22 mouse cellular contexts compared by ENCODE assay signal in genomic region chr7:67232504-67232903, GRCm38 (mm10). TPM values are rescaled to one million over a fixed set of nuclear protein-coding genes. Genes with fewer than 3 reads are reported as not detected.
DNase-seq lines count a peak whose midpoint lies in the region; ATAC-seq and TF ChIP-seq lines count a peak whose summit lies in the region.
"Had no signal": no experiment of that assay in that cellular context is flagged by ENCODE, and none has a peak within 500 bp of the region (broad histone marks: within the 10 kb centered on the region; RNA-seq: fewer than 3 reads in every experiment).

No protein-coding gene starts in this region.

- H3K4me2 ChIP-seq in heart, embryonic 15.5 days, result no peak overlapping the region
- no peak overlapping the region for H3K4me2 ChIP-seq in heart, embryonic 12.5 days
- no peak overlapping the region for H3K4me2 ChIP-seq in intestine, embryonic 14.5 days (ENCODE audit: low read length)
- H3K4me2 ChIP-seq in intestine, embryonic 15.5 days (replicated peaks), result no peak overlapping the region
- no peak overlapping the region for H3K4me2 ChIP-seq in myocyte (ENCODE audit: low read depth)
- H3K4me2 ChIP-seq: forebrain, embryonic 13.5 days; hindbrain, embryonic 13.5 days had no signal

- 93% methylated on average over 14 of the region's 14 CpGs for WGBS in heart, embryonic 10.5 days
- 86% methylated on average over 14 of the region's 14 CpGs for WGBS in heart, embryonic 15.5 days
- WGBS in heart, embryonic 12.5 days, result 91% methylated on average over 14 of the region's 14 CpGs
- WGBS in intestine, embryonic 14.5 days, result 91% methylated on average over 14 of the region's 14 CpGs
- WGBS in intestine, embryonic 15.5 days, result 90% methylated on average over 14 of the region's 14 CpGs

- ATAC-seq in heart, embryonic 15.5 days (replicated peaks; ENCODE audit: insufficient number of reproducible peaks, insufficient read depth, low FRiP score, low read depth), result no peak
- ATAC-seq in heart, embryonic 12.5 days (ENCODE audit: insufficient number of reproducible peaks, low FRiP score), result no peak
- no peak for ATAC-seq in intestine, embryonic 14.5 days (replicated peaks; ENCODE audit: low FRiP score, low TSS enrichment, low read depth)
- ATAC-seq in intestine, embryonic 15.5 days, result no peak
- ATAC-seq: CD4-positive, CD25-positive, alpha-beta regulatory T cell, adult 4 months; forebrain, embryonic 13.5 days; forebrain, postnatal 0 days; hindbrain, postnatal 0 days; intestine, embryonic 16.5 days had no signal

- DNase-seq in heart, adult 11 months, result peak; percentile 78
- DNase-seq in heart, embryonic 10.5 days (ENCODE audit: low spot score), result no peak
- peak; percentile 34 for DNase-seq in intestine, embryonic 14.5 days (ENCODE audit: low spot score)
- DNase-seq in left cerebral cortex, adult 9 months (ENCODE audit: low spot score in 2 of 2), result no peak
- DNase-seq: adrenal gland, adult 8-10 months; adrenal gland, postnatal 36 days; B cell, adult 2 months; cerebellum, adult 2 months; cerebellum, postnatal 10 days; forebrain, postnatal 0 days; gastrocnemius, postnatal 14 days had no signal

- no peak overlapping the region for H3ac ChIP-seq in myocyte (ENCODE audit: control insufficient read depth, insufficient read length)

- H3K79me2 ChIP-seq in myocyte (ENCODE audit: control insufficient read depth, insufficient read depth), result no peaks in the 10 kb centered on the region

- H3K36me3 ChIP-seq in heart, embryonic 10.5 days, result peaks cover 50% of the 10 kb centered on the region
- peaks cover 38% of the 10 kb centered on the region for H3K36me3 ChIP-seq in heart, embryonic 15.5 days
- H3K36me3 ChIP-seq in heart, embryonic 12.5 days, result peaks cover 42% of the 10 kb centered on the region
- peaks cover 54% of the 10 kb centered on the region for H3K36me3 ChIP-seq in intestine, embryonic 14.5 days (ENCODE audit: control insufficient read depth, insufficient read depth, low read length)
- H3K36me3 ChIP-seq in intestine, embryonic 15.5 days, result 0 out of 2 replicates have a peak, but pooled peaks cover 2% of the 10 kb centered on the region
- H3K36me3 ChIP-seq in myocyte (ENCODE audit: control insufficient read depth, insufficient read depth), result peaks cover 49% of the 10 kb centered on the region

- H3K27me3 ChIP-seq in heart, embryonic 10.5 days (ENCODE audit: insufficient read depth, poor library complexity, severe bottlenecking), result no peaks in the 10 kb centered on the region
- H3K27me3 ChIP-seq in heart, embryonic 15.5 days, result no peaks in the 10 kb centered on the region
- H3K27me3 ChIP-seq in heart, embryonic 12.5 days (replicated peaks), result no peaks in the 10 kb centered on the region
- no peaks in the 10 kb centered on the region for H3K27me3 ChIP-seq in intestine, embryonic 14.5 days (replicated peaks; ENCODE audit: control insufficient read depth, insufficient read depth, low read length)
- no peaks in the 10 kb centered on the region for H3K27me3 ChIP-seq in intestine, embryonic 15.5 days (replicated peaks)
- no peaks in the 10 kb centered on the region for H3K27me3 ChIP-seq in myocyte (ENCODE audit: control insufficient read depth, insufficient read depth, insufficient read length)
- H3K27me3 ChIP-seq: forebrain, embryonic 13.5 days; hindbrain, embryonic 13.5 days had no signal

- peaks cover 21% of the 10 kb centered on the region for H3K4me1 ChIP-seq in heart, embryonic 10.5 days
- peaks cover 50% of the 10 kb centered on the region for H3K4me1 ChIP-seq in heart, embryonic 15.5 days (replicated peaks)
- peaks cover 37% of the 10 kb centered on the region for H3K4me1 ChIP-seq in heart, embryonic 12.5 days (replicated peaks)
- no peaks in the 10 kb centered on the region for H3K4me1 ChIP-seq in intestine, embryonic 14.5 days (replicated peaks; ENCODE audit: control insufficient read depth, insufficient read depth, low read length)
- H3K4me1 ChIP-seq in intestine, embryonic 15.5 days (replicated peaks), result no peaks in the 10 kb centered on the region
- H3K4me1 ChIP-seq: embryonic facial prominence, embryonic 10.5 days; hindbrain, embryonic 13.5 days had no signal

- H3K27ac ChIP-seq in heart, embryonic 10.5 days, result no peak overlapping the region
- peak overlapping the region; percentile 96; the same call in 1 of the 2 replicates for H3K27ac ChIP-seq in heart, embryonic 15.5 days
- no peak overlapping the region for H3K27ac ChIP-seq in heart, embryonic 12.5 days (ENCODE audit: poor library complexity, severe bottlenecking)
- no peak overlapping the region for H3K27ac ChIP-seq in intestine, embryonic 14.5 days (ENCODE audit: low read depth)
- no peak overlapping the region for H3K27ac ChIP-seq in intestine, embryonic 15.5 days
- H3K27ac ChIP-seq: embryonic facial prominence, embryonic 10.5 days; forebrain, embryonic 13.5 days; hindbrain, embryonic 13.5 days; hindbrain, postnatal 0 days had no signal

- no peak overlapping the region for H3K9ac ChIP-seq in heart, embryonic 15.5 days
- no peak overlapping the region for H3K9ac ChIP-seq in heart, embryonic 12.5 days
- H3K9ac ChIP-seq in intestine, embryonic 14.5 days (ENCODE audit: low read length), result no peak overlapping the region
- H3K9ac ChIP-seq in intestine, embryonic 15.5 days, result no peak overlapping the region
- H3K9ac ChIP-seq: forebrain, embryonic 13.5 days; forebrain, postnatal 0 days; hindbrain, embryonic 13.5 days had no signal

- no peaks in the 10 kb centered on the region for H3K9me3 ChIP-seq in heart, embryonic 10.5 days
- no peaks in the 10 kb centered on the region for H3K9me3 ChIP-seq in heart, embryonic 15.5 days (replicated peaks)
- H3K9me3 ChIP-seq in heart, embryonic 12.5 days (replicated peaks), result no peaks in the 10 kb centered on the region
- H3K9me3 ChIP-seq in intestine, embryonic 14.5 days (ENCODE audit: control insufficient read depth, low read length), result no peaks in the 10 kb centered on the region
- no peaks in the 10 kb centered on the region for H3K9me3 ChIP-seq in intestine, embryonic 15.5 days
- H3K9me3 ChIP-seq: embryonic facial prominence, embryonic 10.5 days; forebrain, embryonic 13.5 days; G1E; hindbrain, embryonic 13.5 days had no signal

- peak; percentile 31 for TF ChIP-seq POLR2A in myocyte (IDR thresholded peaks at IDR 0.05; ENCODE audit: insufficient read length, low read depth)

- no peak overlapping the region for H3K4me3 ChIP-seq in heart, embryonic 10.5 days
- H3K4me3 ChIP-seq in heart, embryonic 15.5 days, result no peak overlapping the region
- no peak overlapping the region for H3K4me3 ChIP-seq in heart, embryonic 12.5 days
- H3K4me3 ChIP-seq in intestine, embryonic 14.5 days (ENCODE audit: low read depth, low read length), result no peak overlapping the region
- no peak overlapping the region for H3K4me3 ChIP-seq in intestine, embryonic 15.5 days (replicated peaks)
- no peak overlapping the region for H3K4me3 ChIP-seq in myocyte
- H3K4me3 ChIP-seq: embryonic facial prominence, embryonic 10.5 days; forebrain, embryonic 13.5 days; hindbrain, embryonic 13.5 days had no signal

TF ChIP-seq in myocyte, 11 proteins besides CTCF, POLR2A, EP300 and RAD21:
- TF ChIP-seq POLR2AphosphoS2 (IDR thresholded peaks at IDR 0.05; ENCODE audit: insufficient read length, low read depth), result peak; percentile 55
- TF ChIP-seq REST (IDR thresholded peaks at IDR 0.05; ENCODE audit: insufficient read depth, insufficient read length), result no peak

RNA-seq across cellular contexts. Expression of gene Lysmd4, which starts 10.2 kb away (rescaled TPM):
- 8.5 and 12.4 TPM in 2 replicates for polyA plus RNA-seq in heart, embryonic 10.5 days (2016; fragmentation: Nextera tagmentation; extraction: Ambion mirVana)
- 14.2 and 16.8 TPM in 2 replicates for polyA plus RNA-seq in heart, embryonic 15.5 days (2015; fragmentation: Nextera tagmentation; extraction: Ambion mirVana)
- polyA plus RNA-seq in heart, embryonic 12.5 days (2016; fragmentation: Nextera tagmentation; extraction: Ambion mirVana), result 13.9 and 14.9 TPM in 2 replicates
- 10.6 and 12.2 TPM in 2 replicates for polyA plus RNA-seq in intestine, embryonic 14.5 days (2014; fragmentation: Nextera tagmentation; extraction: Ambion mirVana)
- polyA plus RNA-seq in intestine, embryonic 15.5 days (2015; fragmentation: Nextera tagmentation; extraction: Ambion mirVana), result 11.1 and 12.5 TPM in 2 replicates
- polyA plus RNA-seq in myocyte (2012; fragmentation: generic; extraction: Trizol), result 7.7 TPM

Comparison
In these comparisons a context has a peak if more than half of its experiments do, and no peak if none do; other contexts are left out.
1. DNase-seq: peak in heart, adult 11 months (single experiment) and intestine, embryonic 14.5 days (single experiment); none in heart, embryonic 10.5 days (single experiment) and left cerebral cortex, adult 9 months (0 of 2).